Mouse (Mus musculus) kidney, adult 8-10 months (tissue): Measurements from ENCODE around the gene Cadps.

Source experiments
- DNase-seq, 2 experiments: peaks; one replicate each; pipeline ENCODE4 v3.0.0; 2022

Cadps gene

GRCm38 (mm10) chr14:12338811-12339565, 483.9 kb downstream of the Cadps start:
- no peak for DNase-seq

GRCm38 (mm10) chr14:12337998-12338809, 484.7 kb downstream of the Cadps start:
- no peak for DNase-seq

GRCm38 (mm10) chr14:12337421-12337997, 485.4 kb downstream of the Cadps start:
- no peak for DNase-seq

GRCm38 (mm10) chr14:12334925-12335324, 488.0 kb downstream of the Cadps start:
- no peak for DNase-seq

- no peak for DNase-seq
Observed at GRCm38 (mm10) chr14:12333622-12334021, 489.3 kb downstream of the Cadps start.
